Mouse (Mus musculus) E14TG2a.4 (cell line): ENCODE measurements around the gene Wee1.

Experiments used
- CTCF ChIP-seq: conservative IDR thresholded peaks from 2 replicates; pipeline ENCODE4 v1.5.1; 2014; ENCODE audit warnings: low read length
- NANOG ChIP-seq: IDR thresholded peaks from 2 replicates; pipeline ENCODE4 v1.6.1; 2014; ENCODE audit warnings: borderline replicate concordance, low read length, mixed read lengths
- POU5F1 ChIP-seq: IDR thresholded peaks from 2 replicates; pipeline ENCODE4 v1.6.1; 2014; ENCODE audit warnings: low read length, borderline replicate concordance

DNA sequence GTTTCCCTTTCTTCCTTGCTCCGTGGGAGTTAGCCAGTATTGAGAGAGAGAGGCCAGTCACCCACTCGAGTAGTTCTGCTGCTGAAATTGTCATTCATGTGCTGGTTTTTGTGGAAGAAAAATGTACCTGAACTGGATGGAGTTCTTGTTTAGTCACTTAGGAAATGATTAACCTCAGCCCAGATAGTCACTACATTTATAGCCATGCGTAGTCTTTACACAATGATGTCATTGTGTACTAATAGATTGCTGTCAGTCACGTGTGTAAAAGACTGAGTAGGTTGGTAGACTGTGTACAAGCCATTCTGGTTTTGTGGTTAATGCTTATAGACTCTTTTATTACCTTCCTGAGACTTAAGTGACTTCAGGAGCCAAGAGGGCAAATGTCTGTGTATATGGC is 33.9 kb upstream of the Wee1 start:
- TF ChIP-seq CTCF (no peak), NANOG (no peak), POU5F1 (no peak)
